Mouse (Mus musculus) neural tube, embryonic 13.5 days (tissue): ENCODE results near the gene Adck1. TPM values are rescaled to one million over a fixed set of nuclear protein-coding genes. Genes with fewer than 3 reads are reported as not detected.
"Not testable (repeated sequence)": the region's sequence is repeated elsewhere in the genome, so short reads cannot be mapped to it uniquely, and the experiment has no call there.

Experiments used
- ATAC-seq: fragments of 200-750 bp; cut with Nextera tagmentation; 2 replicates; pipeline ENCODE4 v1.8.0; 2017; ENCODE audit warnings: low read depth, mild to moderate bottlenecking, moderate TSS enrichment, moderate library complexity
- H3K27ac ChIP-seq: fragments of 300-500 bp; sonication (generic); replicated peaks from 2 replicates; pipeline ENCODE4 v1.5.1; 2015; ENCODE audit warnings: moderate library complexity, mild to moderate bottlenecking, inconsistent platforms
- H3K27me3 ChIP-seq: fragments of 300-500 bp; sonication (generic); 2 replicates; pipeline ENCODE4 v1.6.1; 2015; ENCODE audit warnings: mild to moderate bottlenecking, inconsistent platforms
- H3K36me3 ChIP-seq: fragments of 300-500 bp; sonication (generic); 2 replicates; pipeline ENCODE4 v1.6.1; 2015; ENCODE audit warnings: mild to moderate bottlenecking, inconsistent platforms
- H3K4me1 ChIP-seq: fragments of 300-500 bp; sonication (generic); replicated peaks from 2 replicates; pipeline ENCODE4 v1.6.1; 2015; ENCODE audit warnings: inconsistent platforms
- H3K4me2 ChIP-seq: fragments of 300-500 bp; sonication (generic); 2 replicates; pipeline ENCODE4 v1.6.1; 2015; ENCODE audit warnings: inconsistent platforms, mild to moderate bottlenecking, moderate library complexity
- H3K4me3 ChIP-seq: fragments of 300-500 bp; sonication (generic); 2 replicates; pipeline ENCODE4 v1.5.1; 2015; ENCODE audit warnings: mild to moderate bottlenecking, inconsistent platforms
- H3K9ac ChIP-seq: fragments of 300-500 bp; sonication (generic); 2 replicates; pipeline ENCODE4 v1.6.1; 2015; ENCODE audit warnings: moderate library complexity, mild to moderate bottlenecking, inconsistent platforms
- H3K9me3 ChIP-seq: fragments of 300-500 bp; sonication (generic); 2 replicates; pipeline ENCODE4 v1.6.1; 2016; ENCODE audit warnings: inconsistent platforms
- WGBS: fragments of 180-500 bp; shearing (Covaris S2); methylation state at CpG from one replicate; pipeline ENCODE4 v1.1.7; 2015; 5-methylcytosine and 5-hydroxymethylcytosine counted together
- polyA plus RNA-seq: library from polyadenylated mRNA; unstranded; fragments of >200 nt; fragmentation: Nextera tagmentation; extraction: Ambion mirVana; gene quantifications from 2 replicates; pipeline ENCODE4 v1.2.1, GENCODE M21; 2015

Gene Adck1
- polyA plus RNA-seq, 1 experiment from 2014 or later: 26.3 TPM

DNA sequence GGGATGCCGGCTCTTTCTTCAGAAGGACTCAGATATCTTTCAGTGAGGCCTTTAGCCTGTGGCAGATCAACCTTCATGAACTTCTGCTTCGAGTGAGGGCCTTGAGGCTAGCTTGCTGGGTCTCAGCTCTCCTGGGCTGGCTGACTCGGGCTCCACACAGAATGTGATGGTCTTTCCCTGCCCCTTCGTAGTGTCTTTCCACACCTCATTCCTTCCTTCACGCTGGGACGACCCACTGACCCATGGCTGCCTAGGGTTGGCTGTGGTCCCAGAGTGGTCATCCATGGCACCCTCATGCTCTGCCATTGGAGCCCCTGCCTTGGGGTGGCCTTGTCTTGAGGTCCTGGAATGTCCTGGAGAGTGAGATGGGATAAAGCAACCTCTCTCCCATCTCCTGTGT lies 100.7 kb downstream of the Adck1 start:
- no peak overlapping the region for H3K9ac ChIP-seq
- no peak overlapping the region for H3K4me3 ChIP-seq
- H3K27ac ChIP-seq: no peak overlapping the region
- no peak overlapping the region for H3K4me2 ChIP-seq
- H3K4me1 ChIP-seq: no peaks in the 10 kb centered on the region
- peaks cover 12% of the 10 kb centered on the region for H3K36me3 ChIP-seq
- H3K27me3 ChIP-seq: no peaks in the 10 kb centered on the region
- ATAC-seq: no peak
- no peaks in the 10 kb centered on the region for H3K9me3 ChIP-seq
- 95% methylated on average over 6 of the region's 6 CpGs for WGBS

DNA sequence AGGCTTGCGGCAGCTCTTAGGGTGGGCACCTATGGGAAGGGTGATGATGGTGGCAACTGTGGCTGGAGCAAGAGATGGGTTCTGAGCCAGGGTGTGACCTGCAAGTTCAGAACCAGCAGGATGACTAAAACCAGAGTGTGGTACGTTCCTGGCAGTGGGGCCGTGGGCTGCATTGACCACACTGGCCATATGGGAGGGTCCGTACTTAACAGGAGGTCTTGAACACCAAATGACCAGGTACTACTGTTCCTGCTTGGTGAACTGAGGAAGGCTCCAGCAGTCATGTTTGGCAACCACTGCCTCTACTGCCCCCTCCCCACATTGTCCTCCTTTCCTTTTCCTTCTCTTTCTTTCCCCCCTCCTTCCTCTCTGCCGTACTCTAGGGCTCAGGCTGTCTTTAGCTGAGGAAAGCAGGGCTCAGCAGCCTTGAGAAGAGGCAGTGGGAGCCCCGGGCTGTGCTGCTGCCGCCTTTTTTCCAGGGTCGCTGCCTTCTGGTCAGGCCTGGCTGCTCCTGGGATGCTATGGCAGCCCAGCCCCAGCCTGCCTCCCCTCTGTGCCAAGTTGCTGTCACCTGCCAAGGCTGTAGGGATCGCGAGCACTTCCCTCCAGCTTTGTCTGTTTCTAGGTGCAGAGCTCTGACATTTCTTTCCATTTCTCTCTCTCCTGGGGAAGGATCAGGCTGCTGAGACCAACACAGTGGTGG lies 103.4 kb downstream of the Adck1 start:
- H3K27me3 ChIP-seq: no peaks in the 10 kb centered on the region
- H3K9me3 ChIP-seq: no peaks in the 10 kb centered on the region
- H3K4me1 ChIP-seq: no peaks in the 10 kb centered on the region
- no peak overlapping the region for H3K4me3 ChIP-seq
- H3K27ac ChIP-seq: no peak overlapping the region
- H3K36me3 ChIP-seq: peaks cover 12% of the 10 kb centered on the region
- H3K4me2 ChIP-seq: no peak overlapping the region
- ATAC-seq: no peak
- WGBS: 84% methylated on average over 10 of the region's 10 CpGs
- H3K9ac ChIP-seq: no peak overlapping the region

DNA sequence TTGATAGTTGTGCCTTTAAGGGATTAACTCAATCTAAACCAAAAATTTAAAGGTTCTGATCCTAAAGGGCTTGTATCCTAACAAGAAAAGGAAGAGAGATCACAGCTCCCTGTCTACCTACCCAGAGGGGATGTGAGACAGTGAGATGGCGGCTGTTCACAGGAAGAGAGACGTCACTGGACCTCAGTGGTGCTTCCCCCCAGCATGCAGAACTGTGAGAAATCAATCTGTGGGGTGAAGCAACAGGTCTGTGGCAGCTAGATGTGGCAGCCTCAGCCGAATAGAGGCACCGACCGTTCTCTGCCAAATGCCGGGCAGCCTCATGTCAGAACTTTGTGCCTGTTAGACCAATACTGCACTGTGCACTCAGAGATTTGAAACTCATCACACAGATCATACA lies 106.4 kb downstream of the Adck1 start:
- no peaks in the 10 kb centered on the region for H3K9me3 ChIP-seq
- no peak overlapping the region for H3K4me3 ChIP-seq
- H3K4me2 ChIP-seq: no peak overlapping the region
- H3K36me3 ChIP-seq: no peaks in the 10 kb centered on the region
- H3K27me3 ChIP-seq: no peaks in the 10 kb centered on the region
- no peak for ATAC-seq
- no peaks in the 10 kb centered on the region for H3K4me1 ChIP-seq
- no peak overlapping the region for H3K27ac ChIP-seq
- WGBS: 92% methylated on average over 6 of the region's 6 CpGs
- no peak overlapping the region for H3K9ac ChIP-seq

DNA sequence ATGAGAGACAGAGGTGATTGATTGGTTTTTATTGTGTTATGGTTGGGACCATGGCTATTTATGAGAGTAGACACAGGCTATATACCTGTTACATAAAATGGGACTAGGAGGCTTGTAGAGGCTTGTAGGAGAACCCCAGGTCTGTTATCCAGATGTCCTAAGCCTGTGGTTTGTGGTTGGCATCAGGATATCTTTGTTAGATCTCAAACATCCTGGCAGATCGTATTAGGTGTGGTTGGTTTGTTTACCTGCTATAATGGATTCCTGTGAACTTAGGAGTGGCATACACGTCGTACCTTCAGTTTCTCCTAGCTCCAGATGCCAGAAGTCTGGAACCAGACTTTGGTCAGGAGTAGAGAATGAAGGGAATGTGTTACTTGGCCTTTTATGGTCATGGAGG lies 106.9 kb downstream of the Adck1 start:
- 88% methylated on average over 3 of the region's 3 CpGs for WGBS
- no peak overlapping the region for H3K27ac ChIP-seq

DNA sequence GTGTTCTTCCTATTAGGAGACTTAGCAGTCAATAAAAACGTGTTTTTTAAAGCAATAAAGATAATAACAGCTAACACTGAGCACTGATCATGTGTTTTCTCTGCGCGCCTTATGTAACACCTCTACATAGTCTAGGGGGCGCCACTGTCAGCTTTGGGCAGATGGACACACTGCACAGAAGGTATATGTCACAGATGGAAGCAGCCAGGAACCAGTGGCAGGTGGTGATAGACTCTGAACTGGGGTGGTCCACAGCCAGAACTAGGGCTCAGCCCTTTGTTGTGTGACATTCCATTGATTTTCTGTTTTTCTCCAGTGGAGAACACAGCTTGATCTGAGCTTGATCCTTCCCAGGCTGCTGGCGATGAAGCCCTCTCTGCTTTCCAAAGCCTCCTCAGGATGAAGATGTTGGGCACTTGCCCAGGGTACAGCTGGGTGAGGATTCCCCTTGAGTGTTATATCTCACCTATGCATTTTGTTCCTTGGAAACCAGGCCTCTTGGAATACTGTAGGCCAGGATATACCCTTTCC lies 107.6 kb downstream of the Adck1 start:
- Histone ChIP-seq H3K4me2 (no peak overlapping the region), H3K4me3 (no peak overlapping the region), H3K4me1 (no peaks in the 10 kb centered on the region), H3K27me3 (no peaks in the 10 kb centered on the region), H3K36me3 (no peaks in the 10 kb centered on the region), H3K27ac (no peak overlapping the region), H3K9ac (no peak overlapping the region), H3K9me3 (no peaks in the 10 kb centered on the region)
- WGBS: 71% methylated on average over 5 of the region's 5 CpGs
- ATAC-seq: no peak

More for the DNA sequence above, 106.9 kb downstream of the Adck1 start:
- Histone ChIP-seq H3K4me1 (no peaks in the 10 kb centered on the region), H3K9ac (no peak overlapping the region), H3K27me3 (no peaks in the 10 kb centered on the region), H3K4me2 (no peak overlapping the region), H3K36me3 (no peaks in the 10 kb centered on the region), H3K4me3 (no peak overlapping the region), H3K9me3 (no peaks in the 10 kb centered on the region)
- no peak for ATAC-seq

DNA sequence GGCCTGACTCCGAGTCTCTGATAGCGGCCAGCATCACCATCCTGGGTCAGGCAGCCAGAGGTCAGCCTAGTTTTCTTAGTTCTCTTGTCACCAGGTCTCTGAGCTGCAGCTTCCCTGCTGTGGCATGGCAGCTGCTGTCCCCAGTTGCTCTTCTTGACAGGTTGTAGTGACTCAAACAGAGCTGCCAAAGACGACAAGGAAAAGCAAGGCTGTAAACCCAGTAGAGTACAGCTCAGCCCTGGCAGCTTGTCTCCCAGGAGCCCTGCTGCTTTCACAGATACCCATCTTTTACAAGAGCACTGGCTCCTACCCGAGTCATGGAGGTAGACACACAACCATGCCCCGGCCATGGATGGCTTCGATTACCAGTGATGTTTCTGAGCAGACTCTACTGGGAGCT lies 108.3 kb downstream of the Adck1 start:
- Histone ChIP-seq H3K36me3 (no peaks in the 10 kb centered on the region), H3K4me1 (no peaks in the 10 kb centered on the region), H3K4me3 (no peak overlapping the region), H3K4me2 (no peak overlapping the region), H3K27me3 (no peaks in the 10 kb centered on the region), H3K9me3 (no peaks in the 10 kb centered on the region), H3K9ac (no peak overlapping the region), H3K27ac (no peak overlapping the region)
- 76% methylated on average over 6 of the region's 6 CpGs for WGBS
- no peak for ATAC-seq

DNA sequence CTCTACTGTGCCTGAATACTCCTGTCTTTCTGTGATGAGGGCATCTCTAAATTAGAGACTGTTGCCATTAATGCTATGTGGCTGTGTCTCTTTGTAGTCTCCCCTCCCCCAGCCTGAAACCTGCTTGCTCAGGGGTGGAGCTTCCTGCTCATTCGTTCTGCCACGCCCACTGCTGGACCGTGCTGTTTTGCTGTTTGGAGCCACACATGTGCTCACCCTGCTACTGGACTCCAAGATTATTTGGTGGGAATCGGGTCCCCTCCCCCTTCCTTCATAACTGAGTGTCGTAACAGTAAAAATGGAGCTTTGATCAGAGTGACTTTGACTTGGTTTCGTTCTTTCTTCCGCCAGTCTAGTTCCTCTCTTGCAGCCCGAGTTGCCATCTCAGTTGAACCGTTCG lies 111.5 kb downstream of the Adck1 start:
- not testable (repeated sequence) for H3K36me3 ChIP-seq, H3K27ac ChIP-seq, ATAC-seq, H3K4me1 ChIP-seq, H3K27me3 ChIP-seq, H3K4me2 ChIP-seq, H3K9me3 ChIP-seq, H3K9ac ChIP-seq, H3K4me3 ChIP-seq
- WGBS: 71% methylated on average over 10 of the region's 10 CpGs

DNA sequence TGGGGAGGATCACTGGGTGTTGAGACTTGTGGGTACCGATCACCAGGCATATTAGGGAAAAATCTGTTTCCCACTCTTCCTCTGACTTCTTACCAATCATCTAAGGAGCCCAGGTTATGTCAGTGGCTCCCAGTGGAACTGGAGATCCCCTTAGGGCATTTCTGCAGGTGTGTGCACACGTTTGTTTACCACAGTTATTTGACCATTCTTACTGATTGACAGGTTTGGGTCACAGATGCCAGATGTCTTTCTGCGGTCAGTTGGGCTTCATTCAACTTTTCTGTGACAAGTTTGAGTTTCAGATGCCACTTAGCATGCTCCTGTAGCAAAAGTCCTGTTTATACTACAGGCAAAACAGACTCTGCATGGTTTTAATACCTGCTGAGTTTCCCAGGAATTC lies 112.5 kb downstream of the Adck1 start:
- Histone ChIP-seq H3K36me3 (no peaks in the 10 kb centered on the region), H3K4me3 (no peak overlapping the region), H3K27me3 (no peaks in the 10 kb centered on the region), H3K9ac (no peak overlapping the region), H3K4me2 (no peak overlapping the region), H3K9me3 (no peaks in the 10 kb centered on the region), H3K27ac (no peak overlapping the region), H3K4me1 (no peaks in the 10 kb centered on the region)
- no peak for ATAC-seq
- 86% methylated on average over 3 of the region's 3 CpGs for WGBS

DNA sequence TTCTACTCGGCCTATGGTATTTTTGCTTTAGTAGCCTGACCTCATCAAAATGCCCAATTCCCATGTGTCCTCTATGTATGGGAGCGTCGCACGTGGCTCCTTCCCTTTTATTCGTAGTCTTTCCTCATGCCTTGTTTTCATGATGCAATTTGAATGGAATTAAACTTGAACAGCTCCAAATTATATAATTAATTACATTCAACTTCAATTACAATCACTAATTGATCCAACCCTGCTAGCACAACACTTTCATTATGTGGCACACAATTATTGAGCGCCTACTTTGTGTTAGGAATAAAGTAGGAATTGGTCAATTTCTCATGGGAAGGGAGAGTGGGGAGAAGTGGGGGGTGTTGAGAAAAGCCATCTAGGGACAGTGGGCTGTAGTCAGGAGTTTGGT lies 113.4 kb downstream of the Adck1 start:
- H3K4me2 ChIP-seq: no peak overlapping the region
- no peaks in the 10 kb centered on the region for H3K4me1 ChIP-seq
- H3K36me3 ChIP-seq: no peaks in the 10 kb centered on the region
- H3K4me3 ChIP-seq: no peak overlapping the region
- no peaks in the 10 kb centered on the region for H3K9me3 ChIP-seq
- no peak overlapping the region for H3K27ac ChIP-seq
- no peaks in the 10 kb centered on the region for H3K27me3 ChIP-seq
- no peak overlapping the region for H3K9ac ChIP-seq
- no peak for ATAC-seq
- 68% methylated on average over 6 of the region's 6 CpGs for WGBS

DNA sequence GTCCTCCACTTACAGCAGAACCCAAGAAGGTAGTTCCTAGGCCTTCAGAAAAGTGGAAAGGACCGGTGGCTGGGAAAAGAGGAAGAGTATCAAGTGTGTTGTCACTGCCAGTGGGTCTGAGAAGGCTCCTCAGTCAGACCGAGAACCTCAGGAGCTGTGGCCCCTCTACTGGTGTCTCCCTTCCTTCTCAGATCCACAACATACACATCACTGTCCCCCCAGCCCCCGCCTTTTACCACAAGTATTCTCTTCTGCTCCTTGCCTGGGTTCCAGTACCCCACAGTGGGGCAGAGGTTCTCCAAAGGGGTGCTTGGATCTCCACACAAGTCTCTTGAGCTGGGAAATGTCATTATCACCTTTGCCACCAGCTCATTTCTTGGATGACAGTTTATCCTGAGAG lies 115.5 kb downstream of the Adck1 start:
- no peaks in the 10 kb centered on the region for H3K4me1 ChIP-seq
- H3K27ac ChIP-seq: no peak overlapping the region
- H3K9me3 ChIP-seq: no peaks in the 10 kb centered on the region
- ATAC-seq: no peak
- no peak overlapping the region for H3K9ac ChIP-seq
- 91% methylated on average over 3 of the region's 3 CpGs for WGBS
- no peak overlapping the region for H3K4me3 ChIP-seq
- H3K27me3 ChIP-seq: no peaks in the 10 kb centered on the region
- no peaks in the 10 kb centered on the region for H3K36me3 ChIP-seq
- H3K4me2 ChIP-seq: no peak overlapping the region

DNA sequence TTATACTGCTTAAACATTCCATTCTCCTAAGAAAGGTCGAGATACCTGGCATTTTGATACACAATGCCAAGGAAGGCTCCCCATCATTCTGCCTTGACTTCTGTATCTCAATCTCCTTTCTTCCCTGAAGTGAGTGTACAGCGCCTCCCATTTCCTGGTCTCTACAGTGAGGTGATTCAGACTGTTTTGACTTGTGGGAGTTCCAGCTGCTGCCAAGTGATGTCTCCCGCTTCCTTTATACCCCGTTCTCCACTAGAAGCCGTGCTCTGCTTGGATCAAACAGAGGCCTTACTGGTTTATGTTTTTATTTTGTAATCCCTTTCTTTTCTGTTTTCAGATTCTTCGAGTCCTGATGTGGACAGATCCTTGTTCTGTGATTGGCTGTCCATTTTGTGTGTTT lies 116.3 kb downstream of the Adck1 start:
- Histone ChIP-seq H3K4me1 (no peaks in the 10 kb centered on the region), H3K4me2 (no peak overlapping the region), H3K9me3 (no peaks in the 10 kb centered on the region), H3K36me3 (no peaks in the 10 kb centered on the region), H3K27me3 (no peaks in the 10 kb centered on the region), H3K4me3 (no peak overlapping the region), H3K9ac (no peak overlapping the region), H3K27ac (no peak overlapping the region)
- ATAC-seq: no peak
- 87% methylated on average over 6 of the region's 6 CpGs for WGBS

DNA sequence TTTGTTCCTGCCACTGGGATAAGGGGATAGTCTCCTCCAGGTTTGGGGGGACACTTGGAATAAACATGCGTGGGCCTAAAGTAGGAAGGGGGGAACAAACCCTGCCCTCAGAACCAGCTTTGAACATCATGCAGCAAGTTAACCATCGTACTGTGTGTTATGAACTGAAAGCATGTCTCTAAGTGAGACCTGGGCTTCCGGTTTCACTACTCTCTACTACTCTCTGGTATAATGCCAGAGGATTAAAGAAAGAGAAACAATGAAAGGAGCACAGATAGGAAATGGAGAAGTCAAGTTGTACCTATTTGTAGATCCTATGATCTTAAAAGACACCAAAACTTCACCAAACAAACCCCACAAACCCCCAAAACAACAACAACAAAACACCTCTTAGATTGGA lies 121.3 kb downstream of the Adck1 start:
- H3K27me3 ChIP-seq: no peaks in the 10 kb centered on the region
- no peak overlapping the region for H3K4me2 ChIP-seq
- 89% methylated on average over 3 of the region's 3 CpGs for WGBS
- no peak overlapping the region for H3K27ac ChIP-seq
- H3K9ac ChIP-seq: no peak overlapping the region
- no peaks in the 10 kb centered on the region for H3K36me3 ChIP-seq
- H3K9me3 ChIP-seq: no peaks in the 10 kb centered on the region
- H3K4me1 ChIP-seq: no peaks in the 10 kb centered on the region
- ATAC-seq: no peak
- H3K4me3 ChIP-seq: no peak overlapping the region

DNA sequence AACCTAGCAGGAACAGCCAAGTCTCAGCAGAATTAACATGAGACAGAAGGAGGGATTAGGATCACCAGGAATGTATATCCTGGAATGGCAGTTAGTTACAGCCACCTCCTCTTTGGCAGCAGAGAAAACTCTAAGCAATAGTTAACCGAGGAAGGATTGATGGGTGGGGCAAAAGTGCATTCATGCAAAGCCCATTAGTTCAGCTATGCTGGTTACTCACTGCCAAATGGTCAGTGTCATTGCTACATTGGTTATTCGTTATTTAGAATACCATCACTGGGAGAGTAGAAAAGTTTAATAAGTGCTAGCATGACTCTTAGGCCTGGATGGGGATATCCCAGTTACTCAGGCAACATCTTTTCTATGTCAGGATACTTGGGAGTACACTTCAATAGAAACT lies 130.5 kb downstream of the Adck1 start:
- Histone ChIP-seq H3K4me3 (no peak overlapping the region), H3K36me3 (no peaks in the 10 kb centered on the region), H3K27ac (no peak overlapping the region), H3K27me3 (no peaks in the 10 kb centered on the region), H3K4me1 (no peaks in the 10 kb centered on the region), H3K4me2 (no peak overlapping the region), H3K9me3 (no peaks in the 10 kb centered on the region), H3K9ac (no peak overlapping the region)
- 61% methylated on average over 2 of the region's 2 CpGs for WGBS
- no peak for ATAC-seq
